Mouse (Mus musculus): ENCODE results near the gene Msmb.

DNA sequence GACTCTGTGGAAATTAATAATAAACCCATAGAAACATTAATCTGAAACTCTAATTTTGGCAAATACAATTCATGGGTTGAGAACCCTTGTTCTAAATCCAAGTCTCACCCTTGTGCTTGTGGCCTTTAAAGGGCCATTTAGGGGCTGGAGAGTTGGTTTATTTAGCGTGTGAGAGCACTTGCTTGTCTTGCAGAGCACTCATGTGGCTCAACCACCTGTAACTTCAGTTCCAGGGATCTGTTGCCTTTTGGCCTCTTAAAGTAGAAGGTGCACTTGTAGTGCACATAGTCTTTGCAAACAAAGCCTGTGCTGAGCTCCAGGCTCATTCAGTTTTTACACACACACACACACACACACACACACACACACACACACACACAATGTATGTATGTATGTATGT, 25.0 kb downstream of the Msmb start:
- no peak for TF ChIP-seq USF1 (IDR thresholded peaks at IDR 0.05; ENCODE audit: low read depth)
- no peak for TF ChIP-seq MAX (IDR thresholded peaks at IDR 0.05; ENCODE audit: low read depth)
- no peak for TF ChIP-seq POLR2A (IDR thresholded peaks at IDR 0.05; ENCODE audit: insufficient read length, low read depth)
- TF ChIP-seq MYOD1 (IDR thresholded peaks at IDR 0.05; ENCODE audit: control insufficient read depth in 1 of 3, insufficient read length in 2 of 3, low read depth in 2 of 3), result no peak
- TF ChIP-seq E2F4 (IDR thresholded peaks at IDR 0.05; ENCODE audit: insufficient read depth), result no peak
- TF ChIP-seq CEBPB (IDR thresholded peaks at IDR 0.05; ENCODE audit: insufficient read depth, poor library complexity, severe bottlenecking), result no peak
- TF ChIP-seq TCF12 (IDR thresholded peaks at IDR 0.05; ENCODE audit: insufficient read depth, poor library complexity, severe bottlenecking), result no peak
- TF ChIP-seq POLR2AphosphoS2 (IDR thresholded peaks at IDR 0.05; ENCODE audit: insufficient read length, low read depth), result no peak
- no peak for TF ChIP-seq REST (IDR thresholded peaks at IDR 0.05; ENCODE audit: insufficient read depth, insufficient read length)
- no peak for TF ChIP-seq TCF3 (IDR thresholded peaks at IDR 0.05; ENCODE audit: insufficient read length, low read depth)
- no peak for TF ChIP-seq MYOG (IDR thresholded peaks at IDR 0.05; ENCODE audit: control insufficient read depth in 1 of 3, insufficient read depth in 1 of 3, insufficient read length in 2 of 3, low read depth in 2 of 3)
